Mouse (Mus musculus): ENCODE measurements around the gene Vamp8.
A peak's percentile ranks its signal among the peaks of the same experiment; 100 is the strongest.

Gene Vamp8

GRCm38 (mm10) chr6:72371147-72371546 is 19.4 kb downstream of the Vamp8 start:
- DNase-seq = no peak

- peak in 1 of 2 experiments; percentile 33 for DNase-seq
These were observed 20.4 kb downstream of the Vamp8 start for GRCm38 (mm10) chr6:72370091-72370490.

GRCm38 (mm10) chr6:72369557-72369956 is 20.9 kb downstream of the Vamp8 start:
- no peak for DNase-seq

GRCm38 (mm10) chr6:72367460-72367974 is 23.0 kb downstream of the Vamp8 start:
- DNase-seq = no peak

GRCm38 (mm10) chr6:72366844-72367443 is 23.6 kb downstream of the Vamp8 start, which contains the start of gene Rnf181:
Gene Rnf181, minus strand, starts transcription at chr6:72366956.
- DNase-seq = no peak

- no peak for DNase-seq
These were observed 24.2 kb downstream of the Vamp8 start for GRCm38 (mm10) chr6:72366304-72366703.

- no peak for DNase-seq
These were observed 25.5 kb downstream of the Vamp8 start for GRCm38 (mm10) chr6:72364985-72365384.

GRCm38 (mm10) chr6:72364009-72364408 is 26.5 kb downstream of the Vamp8 start:
- no peak for DNase-seq

GRCm38 (mm10) chr6:72362132-72363028 is 28.1 kb downstream of the Vamp8 start:
- peak; percentile 95 to 96 for DNase-seq

- DNase-seq = no peak
These were observed 29.4 kb downstream of the Vamp8 start for GRCm38 (mm10) chr6:72361121-72361551.

GRCm38 (mm10) chr6:72360599-72360935 is 29.9 kb downstream of the Vamp8 start:
- DNase-seq = peak; percentile 31 to 40

- no peak for DNase-seq
These were observed 30.5 kb downstream of the Vamp8 start for GRCm38 (mm10) chr6:72359891-72360598.

- no peak for DNase-seq
These were observed 31.2 kb downstream of the Vamp8 start for GRCm38 (mm10) chr6:72359343-72359742.

- no peak for DNase-seq
These were observed 32.3 kb downstream of the Vamp8 start for GRCm38 (mm10) chr6:72358086-72358764.

GRCm38 (mm10) chr6:72357164-72358079 is 33.1 kb downstream of the Vamp8 start:
- DNase-seq = peak; percentile 37 to 44

GRCm38 (mm10) chr6:72356001-72356532 is 34.4 kb downstream of the Vamp8 start:
- peak in 1 of 2 experiments; percentile 57 for DNase-seq

- peak; percentile 82 to 84 for DNase-seq
These were observed 35.2 kb downstream of the Vamp8 start, which contains the start of gene Tmem150a for GRCm38 (mm10) chr6:72355066-72355911. Gene Tmem150a, plus strand, starts transcription at chr6:72355447.

- DNase-seq = no peak
These were observed 36.5 kb downstream of the Vamp8 start for GRCm38 (mm10) chr6:72354025-72354424.

- peak in 1 of 2 experiments; percentile 32 for DNase-seq
These were observed 37.7 kb downstream of the Vamp8 start for GRCm38 (mm10) chr6:72352636-72353405.
